Mouse (Mus musculus) c-Kit-positive CD71-positive TER-119-negative erythroid progenitor cells, embryonic 14.5 days (primary cell): ENCODE measurements at regions not wholly inside any gene's neighbourhood (a gene's known extent, or its start where the extent isn't known, plus 50 kb on each side); places are given as distances from the start of the nearest gene placed in this dataset.
A peak's percentile ranks its signal among the peaks of the same experiment; 100 is the strongest.
"Not testable (repeated sequence)": the region's sequence is repeated elsewhere in the genome, so short reads cannot be mapped to it uniquely, and the experiment has no call there.

Experiments used
- DNase-seq: peaks from one replicate; pipeline ENCODE4 v3.0.0-alpha.2; 2013; ENCODE audit warnings: low read depth

DNA sequence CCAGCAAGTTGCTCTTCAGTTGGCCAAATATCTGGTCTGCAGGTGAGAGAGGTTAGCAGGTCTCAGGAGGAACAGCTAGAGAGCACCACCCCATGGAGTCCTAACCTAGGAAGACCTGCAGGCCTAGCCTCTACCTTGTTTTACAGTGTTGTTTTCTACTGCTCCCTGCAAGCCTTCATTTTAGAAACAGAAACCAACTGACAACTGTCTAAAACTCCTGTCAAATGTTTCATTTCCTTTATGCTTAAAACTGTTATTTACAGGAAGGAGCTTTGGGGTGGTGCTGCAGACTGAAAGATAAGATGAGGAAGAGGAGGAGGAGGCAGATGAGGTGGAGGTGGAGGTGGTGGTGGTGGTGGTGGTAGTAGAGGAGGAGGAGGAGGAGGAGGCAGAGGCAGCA is 96.6 kb upstream of the Selenop start:
- DNase-seq = no peak

DNA sequence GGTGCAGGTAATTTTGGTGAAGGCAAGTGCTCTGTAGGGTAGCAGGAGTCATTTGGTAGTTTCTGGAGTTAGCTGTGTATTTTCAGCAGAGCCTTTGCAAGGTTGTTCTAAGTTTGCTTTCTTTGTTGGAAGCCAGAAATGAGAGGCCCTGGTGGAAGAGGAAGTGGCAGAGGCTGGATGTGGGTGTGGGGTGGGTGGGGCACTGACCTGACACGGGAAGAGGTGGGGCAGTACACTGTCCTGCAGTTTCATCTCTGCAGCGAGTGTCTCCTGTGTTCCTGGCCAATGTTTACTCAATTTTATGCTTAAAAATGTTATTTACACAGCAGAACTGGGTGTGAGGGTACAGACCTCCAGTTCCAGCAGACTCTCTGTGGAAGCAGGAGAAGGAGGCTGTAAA is 94.3 kb upstream of the Selenop start:
- DNase-seq = no peak

DNA sequence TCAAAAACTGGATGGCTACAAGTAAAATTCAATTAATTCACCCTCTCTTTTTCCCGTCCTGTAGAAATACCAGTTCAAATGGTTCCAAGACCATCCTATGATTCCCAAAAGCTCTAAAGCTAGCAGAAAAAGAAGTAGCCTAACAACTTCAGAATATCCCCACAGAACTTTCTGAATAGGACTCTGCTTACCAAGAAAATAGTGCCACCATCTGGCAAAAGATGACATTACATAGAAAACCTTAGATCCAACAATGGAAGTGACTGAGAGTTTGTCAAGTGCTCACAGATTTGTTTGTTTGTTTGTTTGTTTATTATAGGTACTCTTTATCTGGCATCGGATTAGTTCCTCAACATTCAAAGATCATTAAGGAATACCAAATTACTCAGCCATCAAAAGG is 93.5 kb upstream of the Selenop start:
- peak; percentile 3 for DNase-seq

DNA sequence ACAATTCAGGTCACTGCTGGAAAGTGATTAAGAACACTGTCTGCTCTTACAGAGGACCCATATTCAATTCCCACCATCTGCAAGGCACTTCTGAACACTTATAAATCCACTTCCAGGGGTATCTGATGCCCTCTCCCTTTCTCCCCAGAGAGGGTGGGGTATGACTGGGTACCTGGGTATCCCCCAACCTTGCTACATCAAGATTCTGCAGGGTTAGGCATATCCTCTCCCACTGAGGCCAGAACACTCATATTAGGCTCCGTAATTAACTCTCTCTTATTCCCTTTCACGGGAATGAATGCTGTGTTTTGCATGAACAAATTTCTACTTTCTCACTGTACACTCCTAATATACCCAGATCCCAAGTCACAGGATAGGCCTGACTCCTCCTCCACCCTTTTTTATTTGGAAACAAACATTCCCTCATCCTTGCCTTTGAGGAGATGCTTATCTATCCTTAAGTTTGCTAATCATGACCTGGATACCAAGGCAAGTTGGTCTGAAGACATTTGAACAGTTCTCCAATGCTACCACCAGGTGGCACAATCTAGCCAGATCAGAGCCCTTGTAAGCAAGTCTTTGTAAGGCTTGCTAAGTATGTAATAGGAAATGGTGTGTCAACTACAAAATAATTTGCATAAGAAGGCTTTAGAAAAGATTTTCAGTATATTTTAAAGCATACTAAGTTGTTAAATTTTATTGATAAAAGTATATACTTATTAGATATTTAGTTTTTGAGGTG is 66.3 kb upstream of the Selenop start:
- peak; percentile 20 for DNase-seq

DNA sequence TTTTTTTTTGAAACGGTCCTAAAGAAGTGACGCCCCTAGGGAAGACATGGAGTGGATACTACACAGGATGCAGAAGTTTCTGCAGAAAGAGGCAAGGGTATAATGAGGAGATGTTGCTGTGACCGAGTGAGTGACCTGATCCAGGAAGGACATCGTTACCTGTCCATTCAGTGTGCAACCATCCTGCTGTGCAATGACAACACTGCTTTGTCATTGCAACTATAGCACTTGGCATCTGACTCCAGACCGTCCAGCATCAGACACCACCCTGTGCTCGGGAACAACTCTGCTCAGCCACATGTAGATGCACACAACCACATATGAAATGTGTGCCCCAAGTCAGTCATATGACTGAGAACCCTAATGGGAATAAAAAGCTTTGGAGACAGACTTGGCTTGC is 62.8 kb upstream of the Selenop start:
- DNase-seq = no peak

DNA sequence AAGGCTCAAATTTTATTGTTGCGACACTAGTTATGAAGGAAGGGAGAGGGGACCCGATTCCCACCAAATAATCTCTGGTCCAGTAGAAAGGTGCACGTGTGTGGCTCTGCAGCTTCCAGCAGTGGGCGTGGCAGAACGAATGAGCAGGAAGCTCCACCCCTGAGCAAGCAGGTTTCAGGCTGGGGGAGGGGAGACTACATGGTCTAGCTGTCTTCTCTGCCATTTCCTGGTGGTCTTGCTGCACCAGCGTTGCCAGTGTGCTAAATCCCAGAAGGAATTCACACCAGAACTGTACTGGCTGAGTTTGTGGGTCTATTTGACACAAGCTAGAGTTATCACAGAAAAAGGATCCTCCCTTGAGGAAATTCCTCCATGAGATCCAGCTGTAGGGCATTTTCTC is 62.3 kb upstream of the Selenop start:
- DNase-seq = not testable (repeated sequence)

DNA sequence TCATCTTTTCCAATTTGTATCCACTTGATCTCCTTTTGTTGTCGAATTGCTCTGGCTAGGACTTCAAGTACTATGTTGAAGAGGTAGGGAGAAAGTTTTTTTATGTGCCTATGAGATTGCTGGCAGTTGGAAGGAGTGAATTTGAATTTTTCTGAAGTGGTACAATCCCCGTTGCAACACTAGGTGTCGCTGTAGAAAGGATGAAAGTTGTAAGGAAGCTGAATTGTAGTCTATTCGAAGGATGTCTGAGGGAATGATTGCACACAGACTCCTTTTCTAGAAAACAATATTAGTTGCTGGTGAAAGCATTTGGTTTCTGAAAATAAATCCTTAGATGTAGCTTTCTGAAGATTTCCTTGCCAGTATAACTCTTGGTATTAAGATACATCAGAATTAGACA is 54.6 kb upstream of the Selenop start:
- DNase-seq = peak; percentile 7

DNA sequence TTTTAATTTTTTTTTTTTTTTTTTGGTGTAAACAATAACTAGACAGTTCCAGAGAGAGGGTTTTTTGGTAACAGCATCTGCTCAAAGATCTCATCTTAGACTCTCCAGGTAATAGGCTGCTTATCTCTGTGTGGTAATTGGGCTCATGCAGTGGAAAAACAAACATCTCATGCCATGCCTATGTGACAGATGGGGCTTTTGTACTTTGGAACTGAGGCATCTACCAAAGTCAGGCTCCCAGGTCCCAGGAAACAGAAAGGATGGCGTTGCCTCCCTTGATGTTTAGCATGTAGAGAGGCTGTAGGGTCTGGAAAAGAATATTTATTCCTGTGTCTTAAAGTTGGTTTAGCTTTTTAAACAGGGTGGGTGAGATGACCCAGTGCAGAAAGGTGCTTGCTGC is 53.1 kb upstream of the Selenop start:
- DNase-seq = no peak
